Mouse (Mus musculus) layer of hippocampus, adult 9-11 months (tissue): ENCODE measurements around the gene Napsa.

ENCODE experiments used
- DNase-seq: peaks from one replicate; pipeline ENCODE4 v3.0.0; 2022

The Napsa gene

GRCm38 (mm10) chr7:44630437-44630836 lies 58.3 kb downstream of the Napsa start:
- DNase-seq = no peak

DNA sequence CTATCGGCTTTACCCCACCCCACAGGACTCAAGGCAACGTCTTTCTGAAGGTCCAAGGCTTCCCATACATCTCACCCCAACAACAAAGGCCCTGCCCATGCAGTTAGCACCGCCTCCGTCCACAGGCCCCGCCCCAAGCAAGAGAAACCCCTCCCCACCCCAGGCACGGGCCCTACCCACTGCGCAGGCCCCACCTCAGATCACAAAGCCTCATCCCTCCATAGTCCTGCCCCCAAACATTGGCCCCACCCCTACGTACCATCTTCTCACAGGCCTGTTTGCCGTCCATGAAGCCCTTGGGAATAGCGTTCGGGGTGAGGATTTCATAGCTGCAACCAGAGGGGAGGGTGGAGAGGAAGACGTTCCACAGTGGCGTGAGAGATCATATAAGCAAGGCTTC lies 60.5 kb downstream of the Napsa start:
- no peak for DNase-seq

GRCm38 (mm10) chr7:44633407-44633806 lies 61.2 kb downstream of the Napsa start:
- no peak for DNase-seq
